In genomic region chr5:35103528-35103927, GRCm38 (mm10) we compare ENCODE assay signal across 9 mouse cellular contexts. TPM values are rescaled to one million over a fixed set of nuclear protein-coding genes. Genes with fewer than 3 reads are reported as not detected.
DNase-seq lines count a peak whose midpoint lies in the region; ATAC-seq and TF ChIP-seq lines count a peak whose summit lies in the region.
"Had no signal": no experiment of that assay in that cellular context is flagged by ENCODE, and none has a peak within 500 bp of the region (broad histone marks: within the 10 kb centered on the region; RNA-seq: fewer than 3 reads in every experiment).

No protein-coding gene starts in this region.

- 40% methylated on average over 2 of the region's 2 CpGs for WGBS in heart, embryonic 12.5 days
- 76% methylated on average over 2 of the region's 2 CpGs for WGBS in midbrain, embryonic 10.5 days
- 83% methylated on average over 2 of the region's 2 CpGs for WGBS in midbrain, embryonic 11.5 days
- 37% methylated on average over 2 of the region's 2 CpGs for WGBS in liver, embryonic 11.5 days
- WGBS in stomach, postnatal 0 days, result 40% methylated on average over 2 of the region's 2 CpGs

- H3K4me2 ChIP-seq in heart, embryonic 12.5 days, result peak overlapping the region; percentile 84
- H3K4me2 ChIP-seq in midbrain, embryonic 11.5 days, result no peak overlapping the region
- H3K4me2 ChIP-seq in liver, embryonic 11.5 days, result peak overlapping the region; percentile 69
- H3K4me2 ChIP-seq in stomach, postnatal 0 days (replicated peaks; ENCODE audit: low read depth), result peak overlapping the region; percentile 71; the same call in 1 of the 2 replicates

- ATAC-seq in heart, embryonic 12.5 days (ENCODE audit: insufficient number of reproducible peaks, low FRiP score), result no peak
- no peak for ATAC-seq in midbrain, embryonic 11.5 days (ENCODE audit: low FRiP score)
- ATAC-seq in liver, embryonic 11.5 days (replicated peaks; ENCODE audit: low FRiP score), result no peak
- no peak for ATAC-seq in stomach, postnatal 0 days (ENCODE audit: low FRiP score, low TSS enrichment)

- no peak overlapping the region for H3K27ac ChIP-seq in heart, embryonic 12.5 days (ENCODE audit: poor library complexity, severe bottlenecking)
- H3K27ac ChIP-seq in midbrain, embryonic 10.5 days (replicated peaks), result no peak overlapping the region
- H3K27ac ChIP-seq in midbrain, embryonic 11.5 days (ENCODE audit: low read depth, low read length), result no peak overlapping the region
- H3K27ac ChIP-seq in liver, embryonic 11.5 days (ENCODE audit: low read depth, low read length), result no peak overlapping the region
- H3K27ac ChIP-seq in stomach, postnatal 0 days (replicated peaks), result no peak overlapping the region

- TF ChIP-seq CTCF in stomach, postnatal 0 days (IDR thresholded peaks at IDR 0.05; ENCODE audit: low read depth), result no peak

- peaks cover 27% of the 10 kb centered on the region for H3K4me1 ChIP-seq in heart, embryonic 12.5 days (replicated peaks)
- peaks cover 28% of the 10 kb centered on the region for H3K4me1 ChIP-seq in midbrain, embryonic 10.5 days
- H3K4me1 ChIP-seq in midbrain, embryonic 11.5 days (ENCODE audit: control insufficient read depth, insufficient read depth, low read length), result peaks cover 16% of the 10 kb centered on the region
- peaks cover 18% of the 10 kb centered on the region for H3K4me1 ChIP-seq in liver, embryonic 11.5 days (replicated peaks; ENCODE audit: control insufficient read depth, insufficient read depth, low read length)
- peaks cover 8% of the 10 kb centered on the region for H3K4me1 ChIP-seq in stomach, postnatal 0 days (replicated peaks; ENCODE audit: control insufficient read depth, insufficient read depth)

- H3K36me3 ChIP-seq in heart, embryonic 12.5 days, result peaks cover 41% of the 10 kb centered on the region
- peaks cover 46% of the 10 kb centered on the region for H3K36me3 ChIP-seq in midbrain, embryonic 10.5 days
- H3K36me3 ChIP-seq in midbrain, embryonic 11.5 days (ENCODE audit: control insufficient read depth, insufficient read depth, low read length), result peaks cover 5% of the 10 kb centered on the region; the same call in 1 of the 2 replicates
- H3K36me3 ChIP-seq in liver, embryonic 11.5 days (ENCODE audit: control insufficient read depth, insufficient read depth, low read length), result peaks cover 23% of the 10 kb centered on the region
- H3K36me3 ChIP-seq in stomach, postnatal 0 days (ENCODE audit: control insufficient read depth, insufficient read depth, low read length), result peaks cover 23% of the 10 kb centered on the region

- H3K9ac ChIP-seq in heart, embryonic 12.5 days, result no peak overlapping the region
- H3K9ac ChIP-seq in midbrain, embryonic 11.5 days (ENCODE audit: low read length), result no peak overlapping the region
- H3K9ac ChIP-seq in liver, embryonic 11.5 days (ENCODE audit: low read depth, low read length), result no peak overlapping the region
- peak overlapping the region; percentile 23; the same call in 1 of the 2 replicates for H3K9ac ChIP-seq in stomach, postnatal 0 days (ENCODE audit: low read length)

- no peak for TF ChIP-seq EP300 in stomach, postnatal 0 days (optimal IDR thresholded peaks at IDR 0.05)

- no peaks in the 10 kb centered on the region for H3K27me3 ChIP-seq in heart, embryonic 12.5 days (replicated peaks)
- H3K27me3 ChIP-seq in midbrain, embryonic 10.5 days (ENCODE audit: low read depth, poor library complexity, severe bottlenecking), result no peaks in the 10 kb centered on the region
- H3K27me3 ChIP-seq in midbrain, embryonic 11.5 days (ENCODE audit: control insufficient read depth, insufficient read depth, low read length), result no peaks in the 10 kb centered on the region
- H3K27me3 ChIP-seq in liver, embryonic 11.5 days (replicated peaks; ENCODE audit: control insufficient read depth, insufficient read depth, low read length), result no peaks in the 10 kb centered on the region
- no peaks in the 10 kb centered on the region for H3K27me3 ChIP-seq in stomach, postnatal 0 days (ENCODE audit: control insufficient read depth, insufficient read depth, low read length)

- DNase-seq in heart, adult 11 months, result no peak
- no peak for DNase-seq in midbrain, embryonic 10.5 days (ENCODE audit: low spot score)
- DNase-seq in midbrain, embryonic 11.5 days (ENCODE audit: low spot score, missing footprints), result no peak
- DNase-seq in liver, embryonic 11.5 days (ENCODE audit: low spot score), result no peak
- no peak for DNase-seq in stomach, postnatal 0 days (ENCODE audit: low spot score)
- DNase-seq in adrenal gland, postnatal 14 days, result no peak
- no peak for DNase-seq in adrenal gland, adult 8-10 months
- DNase-seq: cerebellum, adult 9-11 months had no signal

- no peaks in the 10 kb centered on the region for H3K9me3 ChIP-seq in heart, embryonic 12.5 days (replicated peaks)
- no peaks in the 10 kb centered on the region for H3K9me3 ChIP-seq in midbrain, embryonic 10.5 days (replicated peaks)
- no peaks in the 10 kb centered on the region for H3K9me3 ChIP-seq in midbrain, embryonic 11.5 days (ENCODE audit: control insufficient read depth, low read length)
- H3K9me3 ChIP-seq in liver, embryonic 11.5 days (ENCODE audit: control insufficient read depth, low read length), result no peaks in the 10 kb centered on the region
- H3K9me3 ChIP-seq in stomach, postnatal 0 days (ENCODE audit: control insufficient read depth, low read length), result no peaks in the 10 kb centered on the region

- no peak overlapping the region for H3K4me3 ChIP-seq in heart, embryonic 12.5 days
- peak overlapping the region; percentile 70 for H3K4me3 ChIP-seq in midbrain, embryonic 10.5 days
- no peak overlapping the region for H3K4me3 ChIP-seq in midbrain, embryonic 11.5 days (ENCODE audit: low read depth, low read length)
- H3K4me3 ChIP-seq in liver, embryonic 11.5 days (ENCODE audit: low read depth, low read length), result no peak overlapping the region
- no peak overlapping the region for H3K4me3 ChIP-seq in stomach, postnatal 0 days (ENCODE audit: low read depth, low read length)

RNA-seq across cellular contexts. Expression of gene Lrpap1, which starts 2.0 kb away (rescaled TPM):
- polyA plus RNA-seq in heart, embryonic 12.5 days (2016; fragmentation: Nextera tagmentation; extraction: Ambion mirVana), result 142 and 147 TPM in 2 replicates
- 84.5 and 105 TPM in 2 replicates for polyA plus RNA-seq in midbrain, embryonic 10.5 days (2016; fragmentation: Nextera tagmentation; extraction: Ambion mirVana)
- polyA plus RNA-seq in midbrain, embryonic 11.5 days (2014; fragmentation: Nextera tagmentation; extraction: Ambion mirVana), result 95.5 and 105 TPM in 2 replicates
- 97.9 and 103 TPM in 2 replicates for polyA plus RNA-seq in liver, embryonic 11.5 days (2014; fragmentation: Nextera tagmentation; extraction: Ambion mirVana)
- polyA plus RNA-seq in stomach, postnatal 0 days (2015; fragmentation: Nextera tagmentation; extraction: Ambion mirVana), result 101 and 116 TPM in 2 replicates
- 80.8 and 88.8 TPM in 2 replicates for total RNA-seq in adrenal gland, postnatal 14 days (2021)
- 100 to 1,000 TPM in 2 of 4 experiments, 10 to 100 TPM in 2; 98.6 to 149 (median 115) TPM for total RNA-seq in adrenal gland, adult 8-10 months (2022)

RNA-seq across cellular contexts. Expression of gene Dok7, which starts 47.0 kb away (rescaled TPM):
- 7.0 and 7.6 TPM in 2 replicates for polyA plus RNA-seq in heart, embryonic 12.5 days (2016; fragmentation: Nextera tagmentation; extraction: Ambion mirVana)
- 0.27 and 0.42 TPM in 2 replicates for polyA plus RNA-seq in midbrain, embryonic 10.5 days (2016; fragmentation: Nextera tagmentation; extraction: Ambion mirVana)
- polyA plus RNA-seq in midbrain, embryonic 11.5 days (2014; fragmentation: Nextera tagmentation; extraction: Ambion mirVana), result 0.10 TPM in 1 of 2 replicates, not detected in the other
- 0.08 and 0.29 TPM in 2 replicates for polyA plus RNA-seq in liver, embryonic 11.5 days (2014; fragmentation: Nextera tagmentation; extraction: Ambion mirVana)
- 0.72 and 1.0 TPM in 2 replicates for polyA plus RNA-seq in stomach, postnatal 0 days (2015; fragmentation: Nextera tagmentation; extraction: Ambion mirVana)
- 10.7 and 12.4 TPM in 2 replicates for total RNA-seq in adrenal gland, postnatal 14 days (2021)
- total RNA-seq in adrenal gland, adult 8-10 months (2022), result 10 to 100 TPM in 2 of 4 experiments, 1 to 10 TPM in 2; 4.5 to 25.5 (median 15.6) TPM
